8 mouse cellular contexts compared by ENCODE assay signal in the genomic region with DNA sequence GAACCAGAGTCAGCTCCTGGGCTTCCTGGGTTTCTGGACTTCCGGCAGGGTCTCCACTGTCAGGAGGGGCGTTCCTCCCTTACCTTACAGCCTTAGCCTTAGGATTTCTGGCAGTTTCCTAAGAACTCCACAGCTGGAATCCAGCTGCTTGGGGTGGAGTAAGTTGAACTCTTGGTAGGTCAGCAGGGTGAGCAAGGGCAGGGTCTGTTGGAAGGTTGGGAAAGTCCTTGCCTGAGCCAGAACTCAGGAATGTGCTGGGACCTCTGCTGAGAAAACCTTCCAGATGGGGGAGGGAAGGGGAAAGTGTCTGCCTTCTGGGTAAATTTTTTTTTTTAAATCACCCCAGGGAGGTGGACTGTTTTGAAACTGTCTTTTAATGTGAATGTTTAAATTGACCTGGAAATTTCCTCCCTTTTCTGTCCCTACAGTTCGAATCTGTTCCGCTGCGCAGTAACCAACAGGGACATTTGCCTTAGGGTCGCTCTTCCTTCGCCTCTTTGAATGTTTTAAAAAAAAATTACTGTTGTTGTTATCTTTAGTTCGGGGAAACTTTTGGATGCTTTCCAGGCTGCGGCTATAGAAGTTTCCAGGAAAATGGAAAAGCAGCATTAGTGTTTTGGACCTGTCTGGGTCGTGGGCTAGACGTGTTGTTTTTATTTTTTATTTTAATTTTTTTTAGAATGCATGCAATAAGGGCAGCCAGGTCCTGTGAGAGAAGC. TPM values are rescaled to one million over a fixed set of nuclear protein-coding genes. Genes with fewer than 3 reads are reported as not detected.
DNase-seq lines count a peak whose midpoint lies in the region; ATAC-seq and TF ChIP-seq lines count a peak whose summit lies in the region.

No protein-coding gene starts in this region.

- no peak overlapping the region for H3K9ac ChIP-seq in liver, adult 2 months (ENCODE audit: low read depth, low read length)
- no peak overlapping the region for H3K9ac ChIP-seq in liver, embryonic 12.5 days
- H3K9ac ChIP-seq in forebrain, postnatal 0 days, result no peak overlapping the region
- no peak overlapping the region for H3K9ac ChIP-seq in intestine, postnatal 0 days (ENCODE audit: low read depth, low read length)
- H3K9ac ChIP-seq in midbrain, embryonic 13.5 days (replicated peaks), result 0 out of 2 replicates have a peak overlapping the region, but pooled peaks have one; percentile 32

- no peaks in the 10 kb centered on the region for H3K27me3 ChIP-seq in liver, adult 2 months (ENCODE audit: control insufficient read depth, insufficient read depth, low read length)
- no peaks in the 10 kb centered on the region for H3K27me3 ChIP-seq in liver, embryonic 12.5 days (replicated peaks)
- no peaks in the 10 kb centered on the region for H3K27me3 ChIP-seq in forebrain, postnatal 0 days (ENCODE audit: insufficient read depth, low read length)
- H3K27me3 ChIP-seq in intestine, postnatal 0 days (replicated peaks; ENCODE audit: control insufficient read depth, insufficient read depth, low read length), result no peaks in the 10 kb centered on the region
- no peaks in the 10 kb centered on the region for H3K27me3 ChIP-seq in midbrain, embryonic 13.5 days

- H3K4me1 ChIP-seq in liver, adult 2 months (ENCODE audit: control insufficient read depth, insufficient read depth, low read length), result peaks cover 34% of the 10 kb centered on the region
- H3K4me1 ChIP-seq in liver, embryonic 12.5 days, result peaks cover 41% of the 10 kb centered on the region
- H3K4me1 ChIP-seq in forebrain, postnatal 0 days (ENCODE audit: insufficient read depth), result peaks cover 34% of the 10 kb centered on the region
- H3K4me1 ChIP-seq in intestine, postnatal 0 days (replicated peaks; ENCODE audit: control insufficient read depth, insufficient read depth, low read length), result no peaks in the 10 kb centered on the region
- H3K4me1 ChIP-seq in midbrain, embryonic 13.5 days (replicated peaks), result peaks cover 62% of the 10 kb centered on the region

- peak; percentile 63 for DNase-seq in liver, adult 2 months (ENCODE audit: extremely low read depth, low read depth, low spot score)
- no peak for DNase-seq in forebrain, postnatal 0 days
- DNase-seq in cerebellum, postnatal 25 days, result no peak
- DNase-seq in cerebellum, adult 18-20 months, result no peak
- no peak for DNase-seq in spleen, postnatal 4 days (ENCODE audit: low spot score in 2 of 2)

- no peaks in the 10 kb centered on the region for H3K9me3 ChIP-seq in liver, embryonic 12.5 days (replicated peaks)
- no peaks in the 10 kb centered on the region for H3K9me3 ChIP-seq in forebrain, postnatal 0 days (ENCODE audit: low read length)
- no peaks in the 10 kb centered on the region for H3K9me3 ChIP-seq in intestine, postnatal 0 days (ENCODE audit: control insufficient read depth)
- no peaks in the 10 kb centered on the region for H3K9me3 ChIP-seq in midbrain, embryonic 13.5 days

- H3K4me2 ChIP-seq in liver, embryonic 12.5 days, result no peak overlapping the region
- no peak overlapping the region for H3K4me2 ChIP-seq in forebrain, postnatal 0 days (ENCODE audit: low read depth)
- H3K4me2 ChIP-seq in intestine, postnatal 0 days (replicated peaks; ENCODE audit: low read depth), result no peak overlapping the region
- H3K4me2 ChIP-seq in midbrain, embryonic 13.5 days (replicated peaks), result no peak overlapping the region

- TF ChIP-seq POLR2A in liver, adult 2 months (IDR thresholded peaks at IDR 0.05; ENCODE audit: extremely low read depth, insufficient read depth, low read length), result no peak

- H3K4me3 ChIP-seq in liver, adult 2 months (ENCODE audit: insufficient read depth, low read depth, low read length), result no peak overlapping the region
- no peak overlapping the region for H3K4me3 ChIP-seq in liver, embryonic 12.5 days
- H3K4me3 ChIP-seq in forebrain, postnatal 0 days (ENCODE audit: low read depth, low read length), result no peak overlapping the region
- no peak overlapping the region for H3K4me3 ChIP-seq in intestine, postnatal 0 days (ENCODE audit: low read depth, low read length)
- H3K4me3 ChIP-seq in midbrain, embryonic 13.5 days (replicated peaks), result no peak overlapping the region

- H3K27ac ChIP-seq in liver, adult 2 months (replicated peaks; ENCODE audit: insufficient read depth, low read depth, low read length), result peak overlapping the region; percentile 60
- no peak overlapping the region for H3K27ac ChIP-seq in liver, embryonic 12.5 days
- peak overlapping the region; percentile 35; the same call in 1 of the 2 replicates for H3K27ac ChIP-seq in forebrain, postnatal 0 days (ENCODE audit: low read depth, low read length)
- H3K27ac ChIP-seq in intestine, postnatal 0 days (ENCODE audit: low read depth, low read length), result peak overlapping the region; percentile 55
- H3K27ac ChIP-seq in midbrain, embryonic 13.5 days, result peak overlapping the region; percentile 25; the same call in 1 of the 2 replicates

- no peak for TF ChIP-seq CTCF in liver, adult 2 months (IDR thresholded peaks at IDR 0.05; ENCODE audit: low read depth, low read length)
- TF ChIP-seq CTCF in forebrain, postnatal 0 days (IDR thresholded peaks at IDR 0.05; ENCODE audit: low read depth), result no peak
- TF ChIP-seq CTCF in intestine, postnatal 0 days (IDR thresholded peaks at IDR 0.05; ENCODE audit: low read depth), result no peak

- no peaks in the 10 kb centered on the region for H3K36me3 ChIP-seq in liver, adult 2 months (ENCODE audit: control insufficient read depth, insufficient read depth, low read length)
- no peaks in the 10 kb centered on the region for H3K36me3 ChIP-seq in liver, embryonic 12.5 days
- H3K36me3 ChIP-seq in forebrain, postnatal 0 days (ENCODE audit: insufficient read depth), result no peaks in the 10 kb centered on the region
- H3K36me3 ChIP-seq in intestine, postnatal 0 days (ENCODE audit: control insufficient read depth, insufficient read depth), result no peaks in the 10 kb centered on the region
- H3K36me3 ChIP-seq in midbrain, embryonic 13.5 days, result no peaks in the 10 kb centered on the region

- no peak for ATAC-seq in liver, embryonic 12.5 days
- no peak for ATAC-seq in forebrain, postnatal 0 days
- no peak for ATAC-seq in intestine, postnatal 0 days
- no peak for ATAC-seq in midbrain, embryonic 13.5 days

- H3K79me2 ChIP-seq in liver, adult 2 months (ENCODE audit: control insufficient read depth, insufficient read depth, low read length), result no peaks in the 10 kb centered on the region

- 50% methylated on average over 11 of the region's 11 CpGs for WGBS in liver, adult 2 months
- 74% methylated on average over 11 of the region's 11 CpGs for WGBS in liver, embryonic 12.5 days (ENCODE audit: insufficient replicate concordance)
- 55% methylated on average over 11 of the region's 11 CpGs for WGBS in forebrain, postnatal 0 days
- 52% methylated on average over 11 of the region's 11 CpGs for WGBS in intestine, postnatal 0 days
- 81% methylated on average over 11 of the region's 11 CpGs for WGBS in midbrain, embryonic 13.5 days

RNA-seq across cellular contexts. Expression of gene Irf2bpl, which starts 15.0 kb away (rescaled TPM):
- 6.8 and 9.3 TPM in 2 replicates for total RNA-seq in liver, adult 2 months (2014; rRNA removed)
- 10.5 and 10.8 TPM in 2 replicates for polyA plus RNA-seq in liver, adult 2 months (2012; rRNA removed)
- 6.7 and 7.7 TPM in 2 replicates for polyA plus RNA-seq in liver, embryonic 12.5 days (2016; fragmentation: Nextera tagmentation; extraction: Ambion mirVana)
- 134 and 161 TPM in 2 replicates for total RNA-seq in forebrain, postnatal 0 days (2014; rRNA removed)
- 86.3 and 95.7 TPM in 2 replicates for polyA plus RNA-seq in forebrain, postnatal 0 days (2015; fragmentation: Nextera tagmentation; extraction: Ambion mirVana)
- 10.0 and 10.7 TPM in 2 replicates for polyA plus RNA-seq in intestine, postnatal 0 days (2015; fragmentation: Nextera tagmentation; extraction: Ambion mirVana)
- polyA plus RNA-seq in midbrain, embryonic 13.5 days (2015; fragmentation: Nextera tagmentation; extraction: Ambion mirVana), result 65.3 and 75.5 TPM in 2 replicates

RNA-seq across cellular contexts. Expression of gene Cipc, which starts 47.2 kb away (rescaled TPM):
- total RNA-seq in liver, adult 2 months (2014; rRNA removed), result 15.7 and 26.4 TPM in 2 replicates
- 28.4 and 36.0 TPM in 2 replicates for polyA plus RNA-seq in liver, adult 2 months (2012; rRNA removed)
- 18.0 and 19.2 TPM in 2 replicates for polyA plus RNA-seq in liver, embryonic 12.5 days (2016; fragmentation: Nextera tagmentation; extraction: Ambion mirVana)
- total RNA-seq in forebrain, postnatal 0 days (2014; rRNA removed), result 53.1 and 62.9 TPM in 2 replicates
- 28.4 and 38.1 TPM in 2 replicates for polyA plus RNA-seq in forebrain, postnatal 0 days (2015; fragmentation: Nextera tagmentation; extraction: Ambion mirVana)
- polyA plus RNA-seq in intestine, postnatal 0 days (2015; fragmentation: Nextera tagmentation; extraction: Ambion mirVana), result 3.2 and 3.8 TPM in 2 replicates
- 49.8 and 51.2 TPM in 2 replicates for polyA plus RNA-seq in midbrain, embryonic 13.5 days (2015; fragmentation: Nextera tagmentation; extraction: Ambion mirVana)
